Mouse (Mus musculus) stomach, postnatal 0 days (tissue): ENCODE results near the gene Cntn2. TPM values are rescaled to one million over a fixed set of nuclear protein-coding genes. Genes with fewer than 3 reads are reported as not detected.
A peak's percentile ranks its signal among the peaks of the same experiment; 100 is the strongest.

Experiments used
- ATAC-seq: fragments of 200-750 bp; cut with Nextera tagmentation; 2 replicates; pipeline ENCODE4 v1.8.0; 2017; ENCODE audit not compliant: low FRiP score, low TSS enrichment
- DNase-seq: peaks from one replicate; pipeline ENCODE4 v3.0.0-alpha.2; 2016; ENCODE audit warnings: low spot score
- H3K27ac ChIP-seq: fragments of 300-500 bp; sonication (generic); replicated peaks from 2 replicates; pipeline ENCODE4 v1.5.1; 2014; ENCODE audit warnings: mild to moderate bottlenecking, control low read depth
- H3K27me3 ChIP-seq: fragments of 300-500 bp; sonication (generic); 2 replicates; pipeline ENCODE4 v1.6.1; 2014; ENCODE audit warnings: low read length; ENCODE audit not compliant: control insufficient read depth, insufficient read depth
- H3K36me3 ChIP-seq: fragments of 300-500 bp; sonication (generic); 2 replicates; pipeline ENCODE4 v1.6.1; 2014; ENCODE audit warnings: low read length, mixed read lengths; ENCODE audit not compliant: control insufficient read depth, insufficient read depth
- H3K4me1 ChIP-seq: fragments of 300-500 bp; sonication (generic); replicated peaks from 2 replicates; pipeline ENCODE4 v1.6.1; 2014; ENCODE audit warnings: antibody characterized with exemption; ENCODE audit not compliant: control insufficient read depth, insufficient read depth
- H3K4me2 ChIP-seq: fragments of 300-500 bp; sonication (generic); replicated peaks from 2 replicates; pipeline ENCODE4 v1.6.1; 2014; ENCODE audit warnings: low read depth, mild to moderate bottlenecking, control low read depth, moderate library complexity
- H3K4me3 ChIP-seq: fragments of 300-500 bp; sonication (generic); 2 replicates; pipeline ENCODE4 v1.5.1; 2014; ENCODE audit warnings: low read depth, low read length, control low read depth
- H3K9ac ChIP-seq: fragments of 300-500 bp; sonication (generic); 2 replicates; pipeline ENCODE4 v1.6.1; 2014; ENCODE audit warnings: mild to moderate bottlenecking, low read length, control low read depth, mixed read lengths
- H3K9me3 ChIP-seq: fragments of 300-500 bp; sonication (generic); 2 replicates; pipeline ENCODE4 v1.6.1; 2016; ENCODE audit warnings: low read length; ENCODE audit not compliant: control insufficient read depth
- CTCF ChIP-seq: IDR thresholded peaks from 2 replicates; pipeline ENCODE4 v1.5.1; 2016; ENCODE audit warnings: antibody characterized with exemption, low read depth, mild to moderate bottlenecking, moderate library complexity
- EP300 ChIP-seq: optimal IDR thresholded peaks from 2 replicates; pipeline ENCODE3; 2016; ENCODE audit warnings: antibody characterized with exemption
- WGBS: fragments of 180-500 bp; shearing (Covaris S2); extraction: QIAGEN DNeasy Blood & Tissue Kit; methylation state at CpG from one replicate; pipeline ENCODE4 v1.1.7; 2014; 5-methylcytosine and 5-hydroxymethylcytosine counted together
- polyA plus RNA-seq: library from polyadenylated mRNA; unstranded; fragments of >200 nt; fragmentation: Nextera tagmentation; extraction: Ambion mirVana; gene quantifications from 2 replicates; pipeline ENCODE4 v1.2.1, GENCODE M21; 2015

Gene Cntn2
- polyA plus RNA-seq, 1 experiment from 2014 or later, result 0.13 TPM

- Histone ChIP-seq H3K4me3 (no peak overlapping the region), H3K27me3 (peaks cover 4% of the 10 kb centered on the region; the same call in 1 of the 2 replicates), H3K4me1 (no peaks in the 10 kb centered on the region), H3K36me3 (no peaks in the 10 kb centered on the region), H3K9me3 (no peaks in the 10 kb centered on the region), H3K9ac (no peak overlapping the region), H3K27ac (no peak overlapping the region), H3K4me2 (no peak overlapping the region)
- DNase-seq, result peak; percentile 58
- TF ChIP-seq CTCF, result no peak
- TF ChIP-seq EP300, result no peak
- ATAC-seq, result peak; percentile 64; the same call in 1 of the 2 replicates
- 7% methylated on average over 14 of the region's 14 CpGs for whole genome bisulfite sequencing
Observed at GRCm38 (mm10) chr1:132541171-132541823, 1.8 kb downstream of the Cntn2 start.

- Histone ChIP-seq H3K4me1 (no peaks in the 10 kb centered on the region), H3K4me2 (no peak overlapping the region), H3K9me3 (no peaks in the 10 kb centered on the region), H3K4me3 (no peak overlapping the region), H3K27ac (no peak overlapping the region), H3K36me3 (no peaks in the 10 kb centered on the region), H3K27me3 (peaks cover 4% of the 10 kb centered on the region; the same call in 1 of the 2 replicates), H3K9ac (no peak overlapping the region)
- no peak for DNase-seq
- ATAC-seq, result no peak
- TF ChIP-seq CTCF (no peak), EP300 (no peak)
- WGBS, result 42% methylated on average over 7 of the region's 7 CpGs
Observed at GRCm38 (mm10) chr1:132540701-132541100, 2.4 kb downstream of the Cntn2 start.

GRCm38 (mm10) chr1:132537736-132538135 lies 5.3 kb downstream of the Cntn2 start:
- WGBS, result 76% methylated on average over 5 of the region's 5 CpGs
- ATAC-seq, result no peak

GRCm38 (mm10) chr1:132536416-132536815 lies 6.6 kb downstream of the Cntn2 start:
- 73% methylated on average over 3 of the region's 3 CpGs for WGBS
- H3K27me3 ChIP-seq, result no peaks in the 10 kb centered on the region
- H3K9ac ChIP-seq, result no peak overlapping the region
- no peaks in the 10 kb centered on the region for H3K4me1 ChIP-seq
- ATAC-seq, result no peak
- H3K4me2 ChIP-seq, result no peak overlapping the region
- H3K27ac ChIP-seq, result no peak overlapping the region
- no peak for DNase-seq
- H3K36me3 ChIP-seq, result no peaks in the 10 kb centered on the region
- H3K9me3 ChIP-seq, result no peaks in the 10 kb centered on the region
- no peak overlapping the region for H3K4me3 ChIP-seq
- no peak for TF ChIP-seq EP300
- TF ChIP-seq CTCF, result no peak

More at GRCm38 (mm10) chr1:132537736-132538135, 5.3 kb downstream of the Cntn2 start:
- no peak for DNase-seq
- Histone ChIP-seq H3K4me2 (no peak overlapping the region), H3K27ac (no peak overlapping the region), H3K27me3 (peaks cover 4% of the 10 kb centered on the region; the same call in 1 of the 2 replicates), H3K4me3 (no peak overlapping the region), H3K9ac (no peak overlapping the region), H3K4me1 (no peaks in the 10 kb centered on the region), H3K9me3 (no peaks in the 10 kb centered on the region), H3K36me3 (no peaks in the 10 kb centered on the region)
- TF ChIP-seq CTCF, result no peak
- TF ChIP-seq EP300, result no peak

- no peak overlapping the region for H3K27ac ChIP-seq
- H3K9ac ChIP-seq, result no peak overlapping the region
- no peak for ATAC-seq
- no peaks in the 10 kb centered on the region for H3K27me3 ChIP-seq
- H3K4me3 ChIP-seq, result no peak overlapping the region
- WGBS, result 91% methylated on average over 4 of the region's 4 CpGs
- no peak for DNase-seq
- no peaks in the 10 kb centered on the region for H3K9me3 ChIP-seq
- H3K4me1 ChIP-seq, result no peaks in the 10 kb centered on the region
- TF ChIP-seq CTCF, result no peak
- TF ChIP-seq EP300, result no peak
- no peak overlapping the region for H3K4me2 ChIP-seq
- H3K36me3 ChIP-seq, result no peaks in the 10 kb centered on the region
Observed at GRCm38 (mm10) chr1:132535541-132535940, 7.5 kb downstream of the Cntn2 start.

- ATAC-seq (no peak), DNase-seq (no peak)
- Histone ChIP-seq H3K27ac (no peak overlapping the region), H3K4me3 (no peak overlapping the region), H3K4me1 (no peaks in the 10 kb centered on the region), H3K9ac (no peak overlapping the region), H3K9me3 (no peaks in the 10 kb centered on the region), H3K36me3 (no peaks in the 10 kb centered on the region), H3K27me3 (no peaks in the 10 kb centered on the region), H3K4me2 (no peak overlapping the region)
- TF ChIP-seq CTCF (no peak), EP300 (no peak)
- 16% methylated on average over 8 of the region's 8 CpGs for WGBS
Observed at GRCm38 (mm10) chr1:132533840-132534239, 9.2 kb downstream of the Cntn2 start.
